Mouse (Mus musculus) ES-Bruce4 (cell line): ENCODE results near the gene Mcee. TPM values are rescaled to one million over a fixed set of nuclear protein-coding genes. Genes with fewer than 3 reads are reported as not detected.

Experiments used
- H3K27ac ChIP-seq: 2 replicates; pipeline ENCODE4 v1.5.1; 2012; ENCODE audit warnings: low read length, inconsistent platforms; ENCODE audit not compliant: insufficient read depth
- H3K27me3 ChIP-seq: 2 replicates; pipeline ENCODE4 v1.6.1; 2012; ENCODE audit warnings: mild to moderate bottlenecking, low read length, inconsistent platforms; ENCODE audit not compliant: control insufficient read depth, poor library complexity, insufficient read depth, severe bottlenecking
- H3K36me3 ChIP-seq: 2 replicates; pipeline ENCODE4 v1.6.1; 2012; ENCODE audit warnings: inconsistent platforms, mild to moderate bottlenecking, low read length, moderate library complexity; ENCODE audit not compliant: control insufficient read depth, poor library complexity, insufficient read depth, severe bottlenecking
- H3K4me1 ChIP-seq: one replicate; pipeline ENCODE4 v1.8.1; 2011; ENCODE audit warnings: low read length; ENCODE audit not compliant: control insufficient read depth, insufficient read depth
- H3K4me3 ChIP-seq: 2 replicates; pipeline ENCODE4 v1.5.1; 2011; ENCODE audit warnings: low read depth, mild to moderate bottlenecking, low read length
- H3K9ac ChIP-seq: 2 replicates; pipeline ENCODE4 v1.6.1; 2012; ENCODE audit warnings: low read depth, mild to moderate bottlenecking, inconsistent platforms; ENCODE audit not compliant: poor library complexity, severe bottlenecking
- H3K9me3 ChIP-seq: replicated peaks from 2 replicates; pipeline ENCODE4 v1.6.1; 2012; ENCODE audit warnings: mild to moderate bottlenecking, low read length, inconsistent platforms; ENCODE audit not compliant: control insufficient read depth, poor library complexity, insufficient read depth, severe bottlenecking
- CTCF ChIP-seq: IDR thresholded peaks from one replicate; pipeline ENCODE4 v1.8.1; 2011; ENCODE audit warnings: low read depth, low read length
- EP300 ChIP-seq: IDR thresholded peaks from 2 replicates; pipeline ENCODE4 v1.6.1; 2011; ENCODE audit warnings: low read depth, low read length; ENCODE audit not compliant: insufficient read depth
- POLR2A ChIP-seq: IDR thresholded peaks from one replicate; pipeline ENCODE4 v1.8.1; 2011; ENCODE audit warnings: low read length; ENCODE audit not compliant: insufficient read depth
- polyA plus RNA-seq: library from polyadenylated mRNA; stranded (reverse); fragments of >200 nt; gene quantifications from 2 replicates; pipeline ENCODE4 v1.2.4, GENCODE M21; 2011; ENCODE audit warnings: low read depth; ENCODE audit not compliant: missing spikeins, insufficient read depth, insufficient read length

Mcee gene
- polyA plus RNA-seq, 1 experiment: 32.4 TPM

GRCm38 (mm10) chr7:64357405-64357804, 35.0 kb upstream of the Mcee start:
- TF ChIP-seq EP300: no peak
- TF ChIP-seq CTCF: no peak
- TF ChIP-seq POLR2A: no peak
- Histone ChIP-seq H3K9ac (no peak overlapping the region), H3K36me3 (no peaks in the 10 kb centered on the region), H3K9me3 (no peaks in the 10 kb centered on the region), H3K4me1 (no peaks in the 10 kb centered on the region), H3K27me3 (no peaks in the 10 kb centered on the region), H3K27ac (no peak overlapping the region), H3K4me3 (no peak overlapping the region)

- no peaks in the 10 kb centered on the region for H3K4me1 ChIP-seq
- H3K9ac ChIP-seq: no peak overlapping the region
- no peaks in the 10 kb centered on the region for H3K27me3 ChIP-seq
- 0 out of 2 replicates have a peak, but pooled peaks cover 4% of the 10 kb centered on the region for H3K36me3 ChIP-seq
- no peak overlapping the region for H3K4me3 ChIP-seq
- no peaks in the 10 kb centered on the region for H3K9me3 ChIP-seq
- TF ChIP-seq EP300 (no peak), POLR2A (no peak), CTCF (no peak)
- no peak overlapping the region for H3K27ac ChIP-seq
These were observed 33.7 kb upstream of the Mcee start for GRCm38 (mm10) chr7:64358666-64359065.

- Histone ChIP-seq H3K36me3 (0 out of 2 replicates have a peak, but pooled peaks cover 4% of the 10 kb centered on the region), H3K9ac (no peak overlapping the region), H3K4me3 (no peak overlapping the region), H3K4me1 (no peaks in the 10 kb centered on the region), H3K27ac (no peak overlapping the region), H3K27me3 (no peaks in the 10 kb centered on the region), H3K9me3 (no peaks in the 10 kb centered on the region)
- no peak for TF ChIP-seq POLR2A
- TF ChIP-seq CTCF: no peak
- TF ChIP-seq EP300: no peak
These were observed 32.3 kb upstream of the Mcee start for GRCm38 (mm10) chr7:64359943-64360585.

- H3K27ac ChIP-seq: no peak overlapping the region
- H3K9ac ChIP-seq: no peak overlapping the region
- 0 out of 2 replicates have a peak, but pooled peaks cover 4% of the 10 kb centered on the region for H3K36me3 ChIP-seq
- no peaks in the 10 kb centered on the region for H3K4me1 ChIP-seq
- TF ChIP-seq EP300 (no peak), POLR2A (no peak), CTCF (no peak)
- H3K27me3 ChIP-seq: no peaks in the 10 kb centered on the region
- H3K9me3 ChIP-seq: no peaks in the 10 kb centered on the region
- H3K4me3 ChIP-seq: no peak overlapping the region
These were observed 31.8 kb upstream of the Mcee start for GRCm38 (mm10) chr7:64360586-64360945.

- Histone ChIP-seq H3K27ac (no peak overlapping the region), H3K4me3 (no peak overlapping the region), H3K9ac (no peak overlapping the region), H3K27me3 (no peaks in the 10 kb centered on the region), H3K36me3 (peaks cover 7% of the 10 kb centered on the region; the same call in 1 of the 2 replicates), H3K9me3 (no peaks in the 10 kb centered on the region), H3K4me1 (no peaks in the 10 kb centered on the region)
- TF ChIP-seq EP300 (no peak), POLR2A (no peak), CTCF (no peak)
These were observed 26.5 kb upstream of the Mcee start for GRCm38 (mm10) chr7:64365863-64366262.

GRCm38 (mm10) chr7:64369841-64370240, 22.6 kb upstream of the Mcee start:
- H3K4me1 ChIP-seq: no peaks in the 10 kb centered on the region
- peaks cover 2% of the 10 kb centered on the region; the same call in 1 of the 2 replicates for H3K36me3 ChIP-seq
- H3K27me3 ChIP-seq: no peaks in the 10 kb centered on the region
- TF ChIP-seq CTCF: no peak
- TF ChIP-seq EP300: no peak
- TF ChIP-seq POLR2A: no peak
- H3K9ac ChIP-seq: no peak overlapping the region
- no peak overlapping the region for H3K4me3 ChIP-seq
- H3K9me3 ChIP-seq: no peaks in the 10 kb centered on the region
- H3K27ac ChIP-seq: no peak overlapping the region
